Mouse (Mus musculus): ENCODE measurements around the gene Zscan21. TPM values are rescaled to one million over a fixed set of nuclear protein-coding genes. Genes with fewer than 3 reads are reported as not detected.
"Not testable (repeated sequence)": the region's sequence is repeated elsewhere in the genome, so short reads cannot be mapped to it uniquely, and the experiment has no call there.

The Zscan21 gene
- total RNA-seq (2014; fragmentation: Nextera tagmentation): 10.9 and 16.6 TPM in 2 replicates
- total RNA-seq (2017): 10.9 and 14.8 TPM in 2 replicates

DNA sequence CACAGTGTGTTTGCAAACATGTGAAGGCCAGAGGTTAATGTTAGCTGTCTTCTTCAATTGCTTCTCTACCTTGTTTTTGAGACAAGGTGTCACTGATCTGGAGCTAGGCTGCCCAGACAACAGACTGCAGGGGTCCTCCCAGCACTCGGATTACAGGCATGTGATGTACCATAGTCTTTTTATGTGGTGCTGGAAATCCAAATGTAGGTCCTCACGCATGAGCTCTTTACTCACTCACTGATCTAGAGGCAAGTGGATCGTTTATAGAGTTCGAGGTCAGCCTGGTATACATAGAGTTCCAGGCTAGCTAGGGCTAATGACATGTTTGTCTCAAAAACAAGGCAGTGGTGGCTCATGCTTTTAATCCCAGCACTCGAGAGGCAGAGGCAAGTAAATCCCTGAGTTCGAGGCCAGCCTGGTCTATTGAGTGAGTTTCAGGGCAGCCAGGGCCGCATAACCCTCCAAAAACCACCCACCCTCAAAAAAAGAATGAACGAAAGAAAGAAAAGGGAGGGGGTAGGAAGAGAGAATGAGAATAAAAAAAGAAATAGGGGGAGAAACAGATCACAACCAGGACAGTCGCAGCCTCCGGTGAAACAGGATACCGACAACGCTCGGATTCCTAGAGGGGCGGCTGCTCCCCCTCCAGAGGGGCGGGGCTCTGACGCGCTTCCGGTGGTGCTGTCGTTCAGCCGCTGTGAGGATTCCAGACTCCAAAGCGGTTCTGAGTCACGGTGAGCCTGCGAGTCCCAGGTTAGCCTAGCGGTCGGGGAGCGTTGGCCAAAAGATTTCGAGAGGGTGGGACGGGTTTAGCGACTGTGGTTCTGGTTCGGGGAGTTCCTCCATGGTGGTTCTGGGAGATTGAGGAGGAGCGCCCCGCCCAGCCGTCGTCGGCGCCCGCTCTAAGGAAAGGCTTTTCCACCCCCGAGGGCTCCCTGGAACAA lies at the start of gene Zscan21:
Zscan21 (plus strand) TSS at position 649 of the 944 bp plus-strand sequence.
- ATAC-seq (replicated peaks; ENCODE audit: poor library complexity, severe bottlenecking): peak; percentile 99

- ATAC-seq (replicated peaks; ENCODE audit: poor library complexity, severe bottlenecking): no peak
These were observed 42.9 kb upstream of the Zscan21 start for GRCm38 (mm10) chr5:138073803-138074202.

- ATAC-seq (replicated peaks; ENCODE audit: poor library complexity, severe bottlenecking): no peak
These were observed 41.0 kb upstream of the Zscan21 start for GRCm38 (mm10) chr5:138075684-138076083.

DNA sequence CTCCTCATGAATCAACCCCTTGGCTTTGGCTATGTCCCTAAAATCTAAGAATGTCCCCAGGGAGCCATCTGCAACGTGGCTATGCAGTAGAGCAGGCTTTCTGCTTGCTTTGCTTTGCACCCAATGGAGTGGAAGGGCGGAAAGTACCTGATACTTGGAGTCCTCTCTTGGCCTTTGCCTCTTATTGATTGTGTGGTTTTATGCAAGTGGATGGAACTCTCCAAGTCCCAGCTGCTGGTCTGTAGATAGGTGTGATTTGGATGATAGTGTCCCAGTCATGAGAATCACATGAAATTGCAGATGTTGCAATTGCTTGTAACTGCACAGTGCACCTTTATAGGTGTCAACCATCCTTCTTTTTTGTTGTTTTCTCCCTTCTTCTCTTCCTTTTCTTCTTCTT lies 40.6 kb upstream of the Zscan21 start:
- no peak for ATAC-seq (replicated peaks; ENCODE audit: poor library complexity, severe bottlenecking)

DNA sequence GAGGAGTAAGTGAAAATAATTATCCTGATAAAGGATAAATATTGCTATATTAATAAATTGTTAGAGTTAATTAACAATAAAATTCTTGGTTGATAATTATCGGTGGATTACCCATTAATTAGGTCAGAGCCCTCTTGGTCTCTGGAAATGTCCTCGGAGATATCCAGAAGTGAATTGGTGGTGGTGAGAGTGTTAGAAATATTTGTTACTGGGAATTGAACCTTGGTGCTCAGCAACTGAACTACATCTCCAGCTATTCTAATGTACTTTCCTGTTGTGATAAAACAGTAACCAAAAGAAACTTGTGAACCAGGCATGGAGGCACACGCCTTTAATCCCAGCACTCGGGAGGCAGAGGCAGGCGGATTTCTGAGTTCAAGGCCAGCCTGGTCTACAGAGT lies 36.2 kb upstream of the Zscan21 start:
- ATAC-seq (replicated peaks; ENCODE audit: poor library complexity, severe bottlenecking): no peak

DNA sequence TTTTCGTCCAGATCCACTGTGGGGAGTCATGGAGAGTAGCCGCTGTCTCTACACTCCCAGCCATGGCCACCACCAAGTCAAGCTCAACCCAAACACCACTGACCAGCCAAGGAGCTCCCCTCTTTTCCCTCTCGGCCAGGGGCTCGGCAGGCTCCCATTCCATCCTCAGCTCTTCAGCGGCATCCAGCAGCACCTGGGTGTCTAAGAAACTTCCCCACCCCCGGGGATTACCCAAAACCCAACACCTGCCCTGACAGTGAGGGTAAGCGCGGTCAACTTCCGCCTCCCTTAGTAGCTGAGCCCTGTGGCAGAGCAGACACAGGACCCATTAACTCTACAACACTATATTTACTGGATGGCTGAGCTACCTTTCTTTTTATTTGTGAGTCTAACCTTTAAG lies 35.3 kb upstream of the Zscan21 start:
- ATAC-seq (replicated peaks; ENCODE audit: poor library complexity, severe bottlenecking): no peak

GRCm38 (mm10) chr5:138083318-138083900 lies 33.3 kb upstream of the Zscan21 start:
- no peak for ATAC-seq (replicated peaks; ENCODE audit: poor library complexity, severe bottlenecking)

- ATAC-seq (replicated peaks; ENCODE audit: poor library complexity, severe bottlenecking): no peak
These were observed 32.8 kb upstream of the Zscan21 start for GRCm38 (mm10) chr5:138083936-138084335.

DNA sequence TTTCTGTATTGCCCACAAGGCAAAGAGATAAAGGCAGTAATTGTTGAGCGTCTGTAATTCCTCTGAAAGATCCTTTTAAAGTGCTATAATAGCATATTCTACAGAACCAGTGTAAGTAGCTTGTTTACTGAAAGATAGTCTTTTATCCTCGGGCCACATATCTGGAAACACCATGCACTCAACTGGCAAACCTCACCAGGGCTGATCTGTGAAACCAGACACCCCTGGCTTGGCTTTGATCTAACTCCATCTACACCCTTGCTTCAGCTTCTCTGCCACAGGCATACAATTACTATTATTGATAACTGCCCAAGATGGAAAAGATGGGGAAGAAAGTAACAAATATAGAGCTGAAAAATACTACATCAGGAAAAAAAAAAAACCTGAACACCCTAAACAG lies 32.2 kb upstream of the Zscan21 start:
- no peak for ATAC-seq (replicated peaks; ENCODE audit: poor library complexity, severe bottlenecking)

GRCm38 (mm10) chr5:138084996-138085395 lies 31.7 kb upstream of the Zscan21 start, which contains the start of gene Zkscan1:
Gene Zkscan1, plus strand, starts transcription at chr5:138085084.
- peak; percentile 100 for ATAC-seq (replicated peaks; ENCODE audit: poor library complexity, severe bottlenecking)

DNA sequence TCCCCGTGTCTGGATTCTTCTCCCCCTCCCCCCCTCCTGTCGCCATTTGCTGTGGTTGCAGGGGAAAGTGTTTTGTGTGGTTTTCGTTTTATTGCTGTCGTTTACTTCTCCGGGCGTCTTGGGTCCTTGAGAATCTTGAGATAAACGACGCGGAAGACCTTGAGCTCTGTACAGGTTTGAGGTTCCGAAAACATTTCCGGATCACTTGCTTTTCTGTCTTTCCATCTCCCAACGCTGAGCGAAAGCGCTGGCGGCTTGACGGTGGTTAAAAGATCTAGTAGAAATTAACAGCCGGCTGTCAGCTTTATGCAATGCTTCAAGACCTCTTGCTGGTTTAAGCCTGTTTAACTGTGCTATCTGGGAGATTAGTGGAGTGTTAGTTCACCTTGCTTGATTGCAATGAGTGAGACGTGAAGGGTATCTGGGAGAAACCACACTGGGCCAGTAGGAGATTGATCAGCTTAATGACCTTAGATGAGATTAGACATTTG lies 31.2 kb upstream of the Zscan21 start:
- ATAC-seq (replicated peaks; ENCODE audit: poor library complexity, severe bottlenecking): 0 out of 2 replicates have a peak, but pooled peaks have one; percentile 1

GRCm38 (mm10) chr5:138086842-138087241 lies 29.9 kb upstream of the Zscan21 start:
- ATAC-seq (replicated peaks; ENCODE audit: poor library complexity, severe bottlenecking): no peak

- ATAC-seq (replicated peaks; ENCODE audit: poor library complexity, severe bottlenecking): no peak
These were observed 28.3 kb upstream of the Zscan21 start for GRCm38 (mm10) chr5:138088366-138088765.

DNA sequence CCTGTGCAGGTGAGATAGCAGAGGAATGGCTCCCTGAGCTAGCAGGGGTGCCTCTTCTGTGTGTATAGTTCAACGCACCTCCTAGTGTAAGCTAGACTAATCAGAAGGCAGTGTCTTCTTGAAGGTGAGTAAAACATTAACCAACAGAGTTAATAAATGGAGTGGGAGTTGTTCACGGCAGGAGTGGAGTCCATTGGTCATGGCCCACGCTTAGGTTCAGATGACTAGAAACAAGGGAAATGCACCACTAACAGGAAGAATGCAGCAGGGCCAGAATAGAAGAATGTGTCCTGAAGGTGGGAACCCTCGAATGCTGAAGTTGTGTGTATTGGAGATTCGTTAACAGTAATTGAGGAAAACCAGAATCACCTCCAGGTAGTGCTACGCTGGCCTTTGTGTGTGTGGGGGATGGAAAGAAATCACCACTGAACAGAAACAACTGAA lies 27.6 kb upstream of the Zscan21 start:
- no peak for ATAC-seq (replicated peaks; ENCODE audit: poor library complexity, severe bottlenecking)

- ATAC-seq (replicated peaks; ENCODE audit: poor library complexity, severe bottlenecking): no peak
These were observed 26.4 kb upstream of the Zscan21 start for GRCm38 (mm10) chr5:138090271-138090670.

GRCm38 (mm10) chr5:138090737-138091136 lies 26.0 kb upstream of the Zscan21 start:
- no peak for ATAC-seq (replicated peaks; ENCODE audit: poor library complexity, severe bottlenecking)

GRCm38 (mm10) chr5:138092771-138093170 lies 23.9 kb upstream of the Zscan21 start:
- ATAC-seq (replicated peaks; ENCODE audit: poor library complexity, severe bottlenecking): no peak

DNA sequence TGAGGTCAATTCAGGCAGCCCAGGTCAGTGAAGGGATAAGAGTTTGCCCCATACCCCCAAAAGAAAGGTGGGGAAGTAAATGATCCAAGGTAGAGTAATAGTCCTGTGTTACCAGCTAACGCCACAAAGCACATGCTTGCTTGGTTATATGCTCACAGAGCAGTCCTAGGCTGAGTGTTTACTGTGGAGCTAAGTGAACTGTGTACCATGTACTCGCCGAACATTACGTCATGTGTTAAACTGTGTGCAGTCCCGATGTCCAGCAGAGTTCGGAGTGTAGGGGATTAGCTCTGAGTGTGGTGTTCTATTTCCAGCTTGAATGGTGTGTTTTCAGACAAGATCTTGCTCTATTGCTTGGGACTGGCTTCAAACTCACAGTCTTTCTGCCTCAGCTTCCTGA lies 22.2 kb upstream of the Zscan21 start:
- no peak for ATAC-seq (replicated peaks; ENCODE audit: poor library complexity, severe bottlenecking)

GRCm38 (mm10) chr5:138104976-138105375 lies 11.7 kb upstream of the Zscan21 start:
- ATAC-seq (replicated peaks; ENCODE audit: poor library complexity, severe bottlenecking): no peak

DNA sequence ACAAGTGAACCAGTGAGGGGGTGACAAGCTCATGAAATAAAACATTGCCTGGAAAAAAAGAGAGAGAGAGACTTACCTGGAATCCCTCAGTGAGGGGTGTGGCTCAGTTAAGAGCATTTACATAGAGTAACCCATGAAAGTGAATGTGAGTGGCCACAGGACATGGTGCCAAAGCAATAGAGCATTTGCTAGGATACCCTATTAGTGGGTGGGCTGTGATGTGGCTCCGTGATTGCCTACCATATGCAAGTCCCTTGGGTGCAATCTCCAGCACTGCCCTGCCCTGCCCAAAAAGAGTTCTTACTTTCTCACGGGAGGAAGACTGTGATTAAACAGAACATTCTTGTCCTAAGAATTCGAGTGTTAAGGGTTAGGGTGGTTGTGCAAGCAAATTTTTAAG lies 9.6 kb upstream of the Zscan21 start:
- ATAC-seq (replicated peaks; ENCODE audit: poor library complexity, severe bottlenecking): no peak

- ATAC-seq (replicated peaks; ENCODE audit: poor library complexity, severe bottlenecking): not testable (repeated sequence)
These were observed 6.8 kb upstream of the Zscan21 start for GRCm38 (mm10) chr5:138109847-138110396.
